Mouse (Mus musculus) forebrain, embryonic 16.5 days (tissue): ENCODE measurements around the gene Vcp. TPM values are rescaled to one million over a fixed set of nuclear protein-coding genes. Genes with fewer than 3 reads are reported as not detected.

ENCODE experiments used
- ATAC-seq: fragments of 200-750 bp; cut with Nextera tagmentation; 2 replicates; pipeline ENCODE4 v1.8.0; 2017; ENCODE audit warnings: mild to moderate bottlenecking, moderate library complexity
- H3K27ac ChIP-seq: fragments of 300-500 bp; sonication (generic); 2 replicates; pipeline ENCODE4 v1.5.1; 2014; ENCODE audit warnings: low read length, control low read depth
- H3K27me3 ChIP-seq: fragments of 300-500 bp; sonication (generic); replicated peaks from 2 replicates; pipeline ENCODE4 v1.6.1; 2014; ENCODE audit warnings: low read length; ENCODE audit not compliant: control insufficient read depth, insufficient read depth
- H3K36me3 ChIP-seq: fragments of 300-500 bp; sonication (generic); 2 replicates; pipeline ENCODE4 v1.6.1; 2014; ENCODE audit not compliant: control insufficient read depth, insufficient read depth
- H3K4me1 ChIP-seq: fragments of 300-500 bp; sonication (generic); replicated peaks from 2 replicates; pipeline ENCODE4 v1.6.1; 2014; ENCODE audit warnings: low read length; ENCODE audit not compliant: control insufficient read depth, insufficient read depth
- H3K4me2 ChIP-seq: fragments of 300-500 bp; sonication (generic); 2 replicates; pipeline ENCODE4 v1.6.1; 2014; ENCODE audit warnings: mild to moderate bottlenecking, low read length, control low read depth
- H3K4me3 ChIP-seq: fragments of 300-500 bp; sonication (generic); replicated peaks from 2 replicates; pipeline ENCODE4 v1.5.1; 2014; ENCODE audit warnings: mild to moderate bottlenecking, low read length, control low read depth
- H3K9ac ChIP-seq: fragments of 300-500 bp; sonication (generic); replicated peaks from 2 replicates; pipeline ENCODE4 v1.6.1; 2014; ENCODE audit warnings: low read depth, low read length, control low read depth
- H3K9me3 ChIP-seq: fragments of 300-500 bp; sonication (generic); 2 replicates; pipeline ENCODE4 v1.6.1; 2016; ENCODE audit warnings: low read length; ENCODE audit not compliant: control insufficient read depth
- WGBS: fragments of 180-500 bp; shearing (Covaris S2); extraction: QIAGEN DNeasy Blood & Tissue Kit; methylation state at CpG from one replicate; pipeline ENCODE4 v1.1.7; 2014; 5-methylcytosine and 5-hydroxymethylcytosine counted together
- polyA plus RNA-seq: library from polyadenylated mRNA; unstranded; fragments of >200 nt; fragmentation: Nextera tagmentation; extraction: Ambion mirVana; gene quantifications from 2 replicates; pipeline ENCODE4 v1.2.1, GENCODE M21; 2015

Gene Vcp
- polyA plus RNA-seq, 1 experiment from 2014 or later, result 509 TPM

DNA sequence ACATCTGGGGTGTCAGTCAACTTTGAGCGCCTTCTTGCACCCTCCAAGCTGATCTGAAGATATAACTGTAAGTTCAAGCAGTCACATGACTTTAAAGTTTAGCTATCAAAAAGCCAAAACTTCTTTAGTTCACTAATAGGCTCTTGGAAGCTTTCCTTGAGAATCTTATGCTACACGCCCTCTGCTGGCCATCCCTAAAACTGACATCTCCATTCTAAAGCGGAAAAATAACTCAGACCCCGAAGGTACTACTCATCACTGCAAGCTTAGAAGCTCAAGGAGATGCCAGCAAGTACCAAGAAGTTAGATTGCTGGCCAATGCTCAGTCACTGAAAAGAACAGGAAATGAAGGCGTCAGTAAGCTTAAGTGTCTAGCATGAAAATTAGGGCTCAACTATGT lies 54.4 kb downstream of the Vcp start:
- no peaks in the 10 kb centered on the region for H3K9me3 ChIP-seq
- H3K27me3 ChIP-seq, result no peaks in the 10 kb centered on the region
- no peaks in the 10 kb centered on the region for H3K36me3 ChIP-seq
- H3K4me2 ChIP-seq, result peak overlapping the region; percentile 44
- peaks cover 58% of the 10 kb centered on the region for H3K4me1 ChIP-seq
- peak overlapping the region; percentile 30; the same call in 1 of the 2 replicates for H3K9ac ChIP-seq
- no peak for ATAC-seq
- no peak overlapping the region for H3K4me3 ChIP-seq
- peak overlapping the region; percentile 91 for H3K27ac ChIP-seq
- 5% methylated on average over 5 of the region's 5 CpGs for WGBS

DNA sequence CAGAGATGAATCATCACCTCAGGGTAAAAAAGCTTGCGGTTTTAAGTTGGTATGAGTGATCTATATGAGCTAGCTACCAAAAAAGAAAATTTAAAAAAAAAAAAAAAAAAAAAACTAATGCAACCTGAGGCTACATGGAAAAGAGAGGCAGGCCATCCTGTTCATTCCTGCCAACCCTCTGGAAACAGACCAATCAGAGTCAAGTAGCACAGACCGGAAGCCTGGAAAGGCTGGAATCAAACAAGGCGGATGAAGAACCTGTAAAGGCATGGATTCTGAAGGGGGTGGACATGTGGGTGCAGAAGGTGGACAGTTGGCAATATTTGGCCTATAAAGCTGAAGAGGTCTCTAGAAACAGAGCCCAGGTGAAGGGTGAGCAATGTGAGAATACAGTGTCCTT lies 54.9 kb downstream of the Vcp start:
- no peak overlapping the region for H3K4me3 ChIP-seq
- peaks cover 53% of the 10 kb centered on the region for H3K4me1 ChIP-seq
- no peaks in the 10 kb centered on the region for H3K36me3 ChIP-seq
- H3K9me3 ChIP-seq, result no peaks in the 10 kb centered on the region
- no peak overlapping the region for H3K4me2 ChIP-seq
- no peak overlapping the region for H3K27ac ChIP-seq
- 84% methylated on average over 3 of the region's 3 CpGs for WGBS
- no peaks in the 10 kb centered on the region for H3K27me3 ChIP-seq
- no peak overlapping the region for H3K9ac ChIP-seq
- no peak for ATAC-seq

DNA sequence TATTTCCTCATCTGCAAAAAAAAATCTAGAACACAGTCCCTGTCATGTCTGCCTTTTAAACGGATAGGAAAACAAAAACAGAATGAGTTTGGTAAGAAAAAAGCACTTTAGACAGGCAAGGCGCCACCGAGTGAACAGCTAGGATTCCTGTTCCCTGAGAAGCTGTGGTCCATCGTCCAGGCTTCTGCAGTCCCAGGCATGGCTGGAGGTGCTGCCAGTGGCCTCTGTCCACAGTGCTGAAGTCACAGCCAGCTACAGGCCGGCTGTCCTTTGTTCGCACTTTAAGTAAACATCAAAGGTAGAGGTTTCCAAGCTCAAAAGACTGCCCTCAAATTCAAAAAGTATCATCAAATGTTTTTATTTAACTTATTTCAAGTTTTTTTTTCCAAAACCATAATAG lies 55.3 kb downstream of the Vcp start:
- H3K4me1 ChIP-seq, result peaks cover 52% of the 10 kb centered on the region
- H3K9me3 ChIP-seq, result no peaks in the 10 kb centered on the region
- H3K9ac ChIP-seq, result no peak overlapping the region
- H3K4me3 ChIP-seq, result no peak overlapping the region
- no peak overlapping the region for H3K4me2 ChIP-seq
- 18% methylated on average over 6 of the region's 6 CpGs for WGBS
- H3K27ac ChIP-seq, result no peak overlapping the region
- no peaks in the 10 kb centered on the region for H3K27me3 ChIP-seq
- H3K36me3 ChIP-seq, result no peaks in the 10 kb centered on the region
- no peak for ATAC-seq

DNA sequence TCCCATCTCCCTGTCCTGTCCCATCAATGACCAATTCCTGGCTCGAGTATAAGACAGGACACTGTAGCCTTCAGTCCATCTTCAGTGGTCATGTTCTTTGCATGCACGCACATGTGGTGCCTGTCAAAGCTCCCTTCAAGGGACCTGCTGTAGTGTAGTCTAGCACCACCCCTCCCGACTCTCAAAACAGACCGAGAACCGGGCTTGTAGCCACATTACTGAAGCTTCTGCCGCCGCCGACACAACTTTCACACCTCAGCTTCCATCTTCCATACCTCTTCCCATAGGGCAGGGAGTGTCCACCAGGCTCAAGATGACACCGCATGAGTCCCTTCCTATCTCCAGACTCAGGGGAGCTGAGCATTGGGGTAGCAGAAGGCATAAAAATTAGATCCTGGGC lies 56.1 kb downstream of the Vcp start:
- Histone ChIP-seq H3K36me3 (no peaks in the 10 kb centered on the region), H3K9ac (no peak overlapping the region), H3K9me3 (no peaks in the 10 kb centered on the region), H3K27ac (no peak overlapping the region), H3K4me1 (peaks cover 50% of the 10 kb centered on the region), H3K4me3 (no peak overlapping the region), H3K4me2 (no peak overlapping the region), H3K27me3 (no peaks in the 10 kb centered on the region)
- 68% methylated on average over 9 of the region's 9 CpGs for WGBS
- ATAC-seq, result no peak

DNA sequence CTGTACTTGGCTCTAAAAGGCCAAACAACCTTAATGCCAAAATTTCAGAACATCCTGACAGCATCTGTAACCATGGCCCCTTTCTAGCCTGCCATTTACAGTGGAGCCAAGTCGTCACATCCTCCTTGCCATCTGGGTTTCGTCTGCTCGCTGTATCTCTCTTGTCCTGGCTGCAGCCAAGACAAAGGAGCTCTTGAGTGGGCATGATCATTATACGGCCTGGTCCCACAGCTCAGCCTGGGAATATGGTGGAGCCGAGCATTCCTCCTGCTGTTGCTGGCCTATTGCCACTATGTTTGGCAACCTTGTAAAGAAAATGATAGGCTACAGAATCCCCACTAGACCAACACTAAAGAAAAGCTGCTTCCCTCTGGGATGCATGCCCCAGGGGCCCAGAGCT lies 57.0 kb downstream of the Vcp start:
- peak; percentile 45 for ATAC-seq
- H3K27me3 ChIP-seq, result no peaks in the 10 kb centered on the region
- peaks cover 42% of the 10 kb centered on the region for H3K4me1 ChIP-seq
- no peak overlapping the region for H3K4me2 ChIP-seq
- H3K9me3 ChIP-seq, result no peaks in the 10 kb centered on the region
- H3K4me3 ChIP-seq, result no peak overlapping the region
- H3K9ac ChIP-seq, result no peak overlapping the region
- H3K36me3 ChIP-seq, result no peaks in the 10 kb centered on the region
- peak overlapping the region; percentile 16; the same call in 1 of the 2 replicates for H3K27ac ChIP-seq
- 21% methylated on average over 5 of the region's 5 CpGs for WGBS

DNA sequence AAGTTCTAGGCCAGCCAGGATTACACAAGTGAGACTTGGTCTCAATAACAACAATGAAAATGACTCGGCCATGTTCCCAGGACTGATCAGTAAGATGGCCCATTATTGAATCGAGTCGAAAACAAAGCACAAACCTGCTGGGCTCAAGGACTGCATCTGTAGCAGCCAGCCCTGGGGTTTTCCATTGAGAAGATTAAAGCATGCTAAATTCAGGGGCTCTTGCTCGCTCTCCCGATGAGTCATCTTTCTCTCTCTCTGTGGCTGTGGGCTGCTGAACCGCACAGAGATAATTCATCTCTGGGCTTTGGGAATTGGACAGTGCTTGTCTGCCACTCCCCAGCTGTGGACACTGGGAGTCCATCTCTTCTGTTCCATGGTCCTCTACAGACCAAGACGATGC lies 58.9 kb downstream of the Vcp start:
- Histone ChIP-seq H3K27me3 (no peaks in the 10 kb centered on the region), H3K4me3 (no peak overlapping the region), H3K9ac (no peak overlapping the region), H3K27ac (no peak overlapping the region), H3K4me1 (peaks cover 23% of the 10 kb centered on the region), H3K36me3 (no peaks in the 10 kb centered on the region), H3K9me3 (no peaks in the 10 kb centered on the region), H3K4me2 (no peak overlapping the region)
- ATAC-seq, result no peak
- 77% methylated on average over 7 of the region's 7 CpGs for WGBS

DNA sequence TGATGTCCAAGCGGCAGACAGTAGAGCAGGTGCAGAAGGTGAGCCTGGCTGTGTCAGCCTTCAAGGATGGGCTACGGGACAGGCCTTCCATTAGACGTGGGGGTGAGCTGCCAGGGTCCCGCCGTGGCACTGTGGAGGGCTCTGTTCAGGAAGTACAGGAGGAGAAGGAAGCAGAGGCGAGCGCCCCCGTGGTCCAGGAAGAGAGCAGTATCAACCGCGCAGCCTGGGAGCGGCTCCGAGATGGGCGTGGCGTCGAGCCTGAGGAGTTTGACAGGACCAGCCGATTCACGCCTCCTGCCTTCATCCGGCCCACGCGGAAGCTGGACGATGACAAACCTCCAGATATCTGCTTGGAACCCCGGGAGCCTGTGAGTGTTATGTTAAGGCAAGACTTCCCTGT lies 66.7 kb downstream of the Vcp start:
- Histone ChIP-seq H3K4me2 (peak overlapping the region; percentile 44), H3K36me3 (no peaks in the 10 kb centered on the region), H3K27ac (no peak overlapping the region), H3K27me3 (no peaks in the 10 kb centered on the region), H3K9me3 (no peaks in the 10 kb centered on the region), H3K4me3 (no peak overlapping the region), H3K9ac (peak overlapping the region; percentile 15; the same call in 1 of the 2 replicates), H3K4me1 (peaks cover 7% of the 10 kb centered on the region)
- peak; percentile 73 for ATAC-seq
- 6% methylated on average over 22 of the region's 22 CpGs for WGBS

DNA sequence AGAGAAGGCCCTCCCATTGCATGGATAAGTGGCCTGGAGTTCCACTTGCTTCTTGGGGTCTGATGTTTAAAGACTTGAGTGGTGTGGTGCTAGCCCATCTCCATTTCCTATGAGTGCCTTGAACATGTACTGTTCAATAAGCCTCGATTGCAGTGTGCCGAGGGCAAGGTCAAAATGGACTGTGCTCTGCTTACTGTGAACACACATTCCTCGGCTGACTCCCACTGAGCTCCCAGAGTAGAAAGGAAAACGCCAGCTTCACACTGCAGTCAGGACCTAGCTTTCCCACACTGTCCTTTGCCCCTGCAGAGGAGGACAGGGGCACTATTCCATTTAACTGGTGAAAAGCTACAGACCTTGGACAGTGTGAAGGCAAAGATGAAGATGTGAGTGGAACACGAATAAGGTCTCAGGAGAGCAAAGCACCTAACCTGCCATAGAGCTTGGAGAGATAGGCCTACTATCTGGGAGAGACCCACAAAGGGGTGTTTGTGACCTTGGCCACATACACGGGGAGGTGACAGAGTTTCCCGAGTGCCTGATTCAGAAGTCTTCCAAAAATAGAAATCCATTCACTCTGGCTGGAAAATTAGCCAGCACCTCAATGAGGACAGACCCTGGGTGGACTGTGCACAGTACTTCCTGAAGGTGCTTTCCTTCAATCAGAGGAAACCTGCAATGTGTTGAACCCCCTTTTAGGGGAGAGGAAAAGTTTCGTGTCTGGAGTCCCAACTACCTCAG lies 67.9 kb downstream of the Vcp start:
- no peaks in the 10 kb centered on the region for H3K9me3 ChIP-seq
- no peak overlapping the region for H3K4me3 ChIP-seq
- no peak overlapping the region for H3K9ac ChIP-seq
- WGBS, result 72% methylated on average over 8 of the region's 8 CpGs
- no peak overlapping the region for H3K27ac ChIP-seq
- H3K36me3 ChIP-seq, result no peaks in the 10 kb centered on the region
- H3K27me3 ChIP-seq, result no peaks in the 10 kb centered on the region
- ATAC-seq, result no peak
- no peak overlapping the region for H3K4me2 ChIP-seq
- peaks cover 7% of the 10 kb centered on the region for H3K4me1 ChIP-seq
